Mouse (Mus musculus): ENCODE results near the gene Defb47. TPM values are rescaled to one million over a fixed set of nuclear protein-coding genes. Genes with fewer than 3 reads are reported as not detected.
A peak's percentile ranks its signal among the peaks of the same experiment; 100 is the strongest.

Defb47 gene
- total RNA-seq (2021), result not detected
- long read RNA-seq, experiment 1, result 0 reads
- long read RNA-seq, experiment 2, result 0 reads

DNA sequence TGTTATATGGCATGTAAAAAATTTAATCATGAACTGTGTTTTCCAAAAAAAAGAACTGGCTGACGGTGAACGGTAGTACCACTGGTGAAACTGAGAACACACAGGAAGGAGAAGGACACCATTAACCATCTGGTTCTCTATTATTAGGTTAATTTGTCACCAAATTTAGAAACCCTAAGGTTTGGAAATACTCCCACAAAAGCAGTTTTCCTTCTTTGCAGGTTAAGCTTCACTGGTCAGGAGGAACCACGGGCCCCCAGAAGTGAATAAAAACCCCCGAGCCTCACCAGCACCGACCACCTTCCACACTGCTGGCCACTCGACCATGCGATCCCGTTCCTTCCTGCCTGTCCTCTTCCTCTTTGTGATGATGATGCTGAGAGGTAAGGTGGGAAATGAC is at the start of gene Defb47:
Gene Defb47, plus strand, starts transcription at position 301 of the 400 bp plus-strand sequence.
- no peak for DNase-seq

DNA sequence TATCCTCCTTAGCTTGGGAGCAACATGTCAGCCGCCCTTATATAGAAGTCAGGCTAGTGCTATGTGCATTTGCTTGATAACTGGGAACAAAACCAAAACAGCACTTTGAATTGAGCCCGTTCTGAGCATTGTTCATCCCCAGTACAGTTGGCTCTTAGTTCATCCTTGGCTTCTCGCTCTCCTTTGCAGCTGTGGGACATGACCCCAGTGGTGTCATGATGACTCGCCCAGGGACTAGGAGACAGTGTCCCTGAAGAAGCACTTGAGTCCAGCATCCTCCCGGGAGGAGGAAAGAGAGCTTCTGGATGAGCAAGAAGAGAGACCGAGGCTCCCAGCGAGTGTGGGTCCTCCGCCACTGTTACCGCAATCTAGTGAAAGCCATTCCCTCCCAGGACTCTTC is 41.8 kb upstream of the Defb47 start:
- no peak for DNase-seq

DNA sequence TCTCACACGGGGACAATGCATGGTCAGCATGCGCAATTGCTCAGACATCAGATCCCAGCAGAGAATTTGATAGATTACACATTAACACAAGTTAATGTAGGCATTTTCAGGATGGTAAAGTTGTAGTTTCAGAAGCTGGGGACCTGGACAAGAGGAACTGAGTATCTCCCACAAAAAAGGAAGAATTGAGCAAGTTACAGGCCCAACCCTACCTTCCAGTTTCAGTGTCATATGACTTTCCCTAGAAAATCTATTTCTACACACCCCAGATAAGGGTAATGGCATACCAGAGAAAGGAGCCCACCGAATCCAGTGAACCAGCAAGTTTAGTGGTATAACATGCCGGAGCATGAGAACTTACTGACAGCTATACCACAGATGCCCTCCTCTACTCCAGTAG is 34.2 kb upstream of the Defb47 start:
- DNase-seq, result no peak

DNA sequence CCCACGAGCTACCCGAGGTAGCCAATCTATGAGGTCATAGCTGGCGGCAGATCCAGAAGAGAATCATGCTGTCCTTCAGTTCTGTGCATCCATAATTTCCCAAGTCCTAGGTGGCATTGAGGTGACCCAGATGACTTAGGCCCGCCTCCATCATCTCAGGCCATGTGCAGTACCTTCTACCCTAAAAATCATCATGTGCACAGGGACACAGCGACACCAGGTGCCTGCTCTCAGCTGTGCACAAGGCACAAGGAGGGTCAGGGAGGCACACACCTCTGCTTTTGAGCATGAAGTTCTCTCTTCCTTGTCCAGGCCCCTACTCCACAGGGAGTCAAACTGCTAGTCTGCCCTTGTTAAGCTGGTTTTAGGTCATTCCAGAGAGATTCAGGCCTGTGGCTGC is 32.5 kb upstream of the Defb47 start:
- no peak for DNase-seq

DNA sequence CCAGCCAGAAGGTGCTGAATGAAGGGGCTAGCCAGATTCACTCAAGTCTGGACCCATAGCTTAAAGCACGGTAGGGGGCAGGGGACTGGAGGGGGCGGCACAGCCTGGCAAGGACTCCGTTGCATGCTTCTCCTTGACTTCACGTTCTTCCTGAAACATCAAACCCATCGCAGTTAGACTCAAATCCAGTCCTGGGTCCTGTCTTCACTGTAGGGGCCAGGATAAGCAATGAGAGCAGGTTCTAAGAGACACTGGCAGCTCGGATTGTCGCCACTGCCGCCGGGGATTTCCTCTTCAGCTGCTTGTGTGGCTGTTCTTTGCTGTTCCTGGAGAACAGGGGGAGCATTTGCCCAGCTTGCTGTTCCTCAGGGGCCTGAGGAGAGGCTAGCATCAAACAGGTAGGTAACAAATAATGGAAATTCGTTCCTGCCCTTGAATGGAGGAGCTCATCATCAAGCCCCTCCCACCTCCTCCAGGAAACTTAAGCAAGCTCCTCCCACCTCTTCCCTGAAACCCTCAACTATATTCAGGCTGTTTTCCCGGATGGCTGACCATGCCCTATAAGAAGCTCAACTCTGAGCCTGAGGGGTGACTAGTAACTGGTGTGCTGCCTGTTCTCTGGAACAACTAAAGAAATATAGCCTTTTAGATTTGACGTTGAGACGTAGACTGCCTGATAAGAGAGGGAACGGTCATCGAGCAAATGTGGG is 31.9 kb upstream of the Defb47 start:
- no peak for DNase-seq

DNA sequence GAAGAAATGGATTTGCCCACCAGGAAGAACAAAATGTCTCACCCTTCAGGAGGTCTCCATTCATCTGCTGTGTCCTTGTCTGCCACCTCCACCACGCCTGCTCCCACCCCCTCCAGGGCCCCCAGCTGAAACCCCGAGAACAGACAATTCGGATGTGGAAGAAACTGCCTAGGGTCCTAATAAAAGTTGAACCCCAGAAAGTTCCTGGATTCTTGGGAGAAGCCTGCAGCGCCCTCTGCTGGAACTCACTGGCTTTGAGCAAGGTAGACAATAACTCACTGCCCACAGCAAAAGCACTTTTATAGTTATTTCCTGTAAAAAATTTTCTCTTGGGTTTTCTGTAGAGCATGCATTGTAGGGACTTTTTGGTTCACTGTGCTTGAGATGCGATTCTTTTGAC is 22.8 kb upstream of the Defb47 start:
- DNase-seq, result peak; percentile 82

DNA sequence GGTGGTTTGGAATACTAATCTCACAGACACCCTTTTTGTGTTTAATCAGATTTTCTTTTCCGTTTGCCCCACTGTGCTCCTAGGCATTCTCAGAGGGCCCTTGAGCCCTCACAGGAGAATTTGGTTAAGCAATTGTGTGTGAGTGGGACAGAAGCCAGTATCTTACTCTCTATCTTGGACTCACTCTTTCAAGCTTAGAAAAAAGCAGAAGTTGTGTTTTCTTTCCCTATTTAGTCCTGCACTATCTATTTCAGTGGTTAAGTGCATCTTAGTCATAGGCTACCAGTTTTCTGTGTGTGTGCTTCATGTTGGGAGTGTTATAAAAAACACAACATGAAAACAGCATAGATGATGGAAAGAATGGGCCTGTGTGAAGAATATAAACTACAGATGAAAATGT is 18.1 kb upstream of the Defb47 start:
- DNase-seq, result no peak

DNA sequence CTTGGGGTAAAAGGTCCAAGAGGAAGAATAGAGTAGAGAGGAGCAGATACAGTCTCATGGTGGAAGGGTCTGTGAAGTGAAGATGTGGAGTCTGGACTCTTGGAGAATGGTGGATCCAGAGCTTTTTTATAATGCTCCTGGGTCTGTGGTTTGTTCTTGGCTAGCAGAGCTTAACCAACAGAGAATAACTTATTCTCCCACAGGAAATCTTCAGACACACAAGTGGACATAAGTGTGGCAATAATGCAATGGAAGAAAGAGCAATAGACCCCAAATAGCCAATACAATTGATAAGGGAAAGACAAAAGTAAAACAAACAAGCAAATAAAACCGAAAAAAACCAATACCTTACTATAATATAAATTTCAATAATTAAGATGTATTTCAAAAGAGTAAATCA is 13.5 kb upstream of the Defb47 start, which contains the start of gene Defb48:
Gene Defb48, minus strand, starts transcription at position 101 of the 400 bp plus-strand sequence.
- no peak for DNase-seq

DNA sequence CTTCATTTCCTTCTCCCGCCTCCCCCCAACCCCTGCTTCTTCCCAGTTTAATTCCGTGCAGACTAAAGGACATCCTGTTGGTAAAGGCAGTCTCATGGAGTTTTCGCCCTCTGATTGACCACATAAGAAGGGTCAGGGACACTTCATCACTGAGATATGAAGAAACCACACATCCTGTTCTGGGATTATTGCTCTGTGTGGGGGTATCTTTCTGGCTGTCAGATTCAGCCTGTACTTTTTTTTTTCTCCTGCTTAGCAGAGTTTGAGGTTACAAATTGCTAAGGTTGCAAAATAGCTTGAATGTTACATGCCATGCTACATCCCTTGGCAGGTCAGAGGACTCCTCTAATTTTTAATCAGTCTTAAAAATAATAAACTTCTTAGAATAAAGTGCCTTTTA is 6.6 kb upstream of the Defb47 start:
- no peak for DNase-seq

DNA sequence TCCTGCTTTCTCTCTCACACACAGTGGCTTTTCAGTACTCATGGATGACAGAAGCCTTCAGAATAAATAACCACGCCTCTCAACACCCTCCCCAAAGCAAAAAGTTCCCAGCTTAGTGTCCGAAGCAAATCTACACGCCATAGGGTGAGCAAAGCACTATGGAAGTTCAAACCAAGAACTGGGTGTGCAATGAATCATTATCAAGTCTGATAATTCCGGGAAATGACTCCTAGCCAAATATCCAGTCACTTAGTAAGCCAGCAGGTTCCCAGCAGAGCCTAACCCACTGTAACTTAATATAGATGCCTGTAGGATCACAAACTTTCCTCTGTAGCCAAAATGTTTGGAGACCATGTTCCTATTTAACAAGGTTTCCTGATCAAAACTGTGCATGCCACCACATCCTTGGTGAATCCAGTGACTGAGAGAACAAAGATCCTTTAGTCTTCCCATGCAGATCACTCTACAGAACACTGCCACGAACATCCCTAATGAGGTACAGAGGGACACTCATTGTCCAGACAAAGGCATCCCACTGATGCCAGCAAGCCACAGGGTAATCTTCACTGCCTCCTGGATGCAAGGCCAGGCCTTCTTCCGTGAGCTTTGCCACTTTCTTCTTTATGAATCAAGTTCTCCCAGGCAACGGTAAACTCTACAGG is 5.9 kb upstream of the Defb47 start:
- DNase-seq, result no peak

DNA sequence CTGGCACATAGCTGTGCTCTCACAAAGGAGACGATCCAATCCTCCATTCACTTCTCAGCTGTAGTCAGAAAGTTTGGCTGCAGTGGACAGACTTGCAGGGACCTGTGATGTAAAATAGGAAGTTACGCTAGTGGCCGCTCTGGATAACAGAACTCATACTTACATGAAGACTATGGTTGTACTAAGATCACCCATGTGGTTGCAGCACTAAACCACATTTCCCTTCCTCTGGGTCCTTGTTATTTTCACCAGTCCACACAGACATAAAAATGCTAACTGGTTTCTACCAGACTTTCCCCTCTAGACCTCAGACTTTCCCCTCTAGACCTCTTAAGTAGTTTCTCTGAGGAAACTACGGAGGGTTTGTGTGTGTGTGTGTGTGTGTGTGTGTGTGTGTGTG is 1.1 kb downstream of the Defb47 start:
- no peak for DNase-seq

DNA sequence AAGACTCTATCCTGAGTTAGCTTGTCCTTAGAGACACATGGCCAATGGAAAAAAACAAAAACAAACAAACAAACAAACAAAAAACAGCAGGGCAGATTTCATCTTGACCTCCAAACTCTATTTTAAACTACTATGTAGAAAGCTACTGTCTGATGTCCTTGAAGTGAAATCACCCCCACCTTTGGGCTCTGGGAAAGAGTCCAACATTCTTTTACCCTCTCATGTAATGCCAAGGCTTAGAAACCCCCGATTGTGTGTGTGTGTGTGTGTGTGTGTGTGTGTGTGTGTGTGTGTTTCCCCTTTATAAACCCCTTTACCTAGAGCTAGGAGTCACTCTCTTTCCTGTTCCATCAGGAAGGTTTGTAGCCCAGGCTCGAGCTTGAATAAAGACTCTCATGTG is 4.7 kb downstream of the Defb47 start:
- DNase-seq, result no peak

DNA sequence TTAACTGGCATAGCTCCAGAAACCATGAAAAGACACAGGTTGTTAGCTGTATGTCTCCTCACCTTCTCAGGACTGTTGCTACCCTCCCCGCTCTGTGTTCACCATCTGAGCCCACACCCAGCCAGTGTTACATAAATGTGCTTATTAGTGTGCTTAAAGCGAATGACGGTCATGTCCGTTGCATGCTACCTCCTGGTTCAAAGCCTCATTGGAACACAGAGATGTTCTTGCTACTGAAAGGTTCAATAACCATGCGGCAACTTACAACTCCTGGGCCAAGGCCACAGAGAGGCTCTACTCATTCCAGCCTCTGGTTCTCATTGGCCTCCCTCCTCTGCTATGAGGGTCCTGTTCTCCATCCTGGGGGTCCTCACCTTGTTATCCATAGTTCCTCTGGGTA is 13.6 kb downstream of the Defb47 start, which contains the start of gene Defb43:
Gene Defb43, plus strand, starts transcription at position 301 of the 400 bp plus-strand sequence.
- no peak for DNase-seq

DNA sequence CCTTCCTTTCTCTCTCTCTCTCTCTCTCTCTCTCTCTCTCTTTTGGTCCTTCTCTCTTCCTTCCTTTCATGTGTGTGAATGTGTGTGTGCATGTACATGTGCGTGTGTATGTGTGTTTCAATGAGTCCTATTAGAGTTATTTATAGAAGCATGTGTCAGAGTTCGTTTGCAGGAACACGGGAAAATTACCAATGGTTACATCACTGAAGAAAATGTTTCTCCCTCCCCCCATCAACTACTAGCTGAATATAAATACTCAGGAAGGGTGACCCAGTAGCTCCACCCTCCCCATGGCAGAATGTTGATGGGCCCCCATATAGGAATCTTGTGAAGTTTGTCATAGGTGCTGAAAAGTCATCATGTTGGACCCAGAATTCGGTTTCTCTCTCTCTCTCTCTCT is 15.2 kb downstream of the Defb47 start:
- no peak for DNase-seq

DNA sequence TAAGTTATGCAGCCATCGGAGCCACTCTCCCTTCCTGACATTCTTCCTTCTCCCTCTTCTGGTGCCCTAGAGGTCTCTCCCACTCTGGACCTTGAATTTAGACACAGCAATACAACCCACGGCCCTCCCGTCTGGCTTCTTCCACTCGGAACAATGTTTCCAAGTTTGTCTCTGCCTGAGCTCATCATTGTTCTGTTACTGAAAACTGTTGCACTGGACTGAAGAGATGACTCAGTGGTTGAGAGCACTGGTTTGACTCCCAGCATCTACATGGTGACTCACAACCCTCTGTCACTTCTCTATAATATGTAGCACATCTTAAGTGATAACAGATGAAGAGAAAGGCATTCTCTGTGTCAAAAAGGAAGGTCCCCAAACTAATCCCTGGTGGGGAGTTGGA is 16.8 kb downstream of the Defb47 start:
- DNase-seq, result no peak

DNA sequence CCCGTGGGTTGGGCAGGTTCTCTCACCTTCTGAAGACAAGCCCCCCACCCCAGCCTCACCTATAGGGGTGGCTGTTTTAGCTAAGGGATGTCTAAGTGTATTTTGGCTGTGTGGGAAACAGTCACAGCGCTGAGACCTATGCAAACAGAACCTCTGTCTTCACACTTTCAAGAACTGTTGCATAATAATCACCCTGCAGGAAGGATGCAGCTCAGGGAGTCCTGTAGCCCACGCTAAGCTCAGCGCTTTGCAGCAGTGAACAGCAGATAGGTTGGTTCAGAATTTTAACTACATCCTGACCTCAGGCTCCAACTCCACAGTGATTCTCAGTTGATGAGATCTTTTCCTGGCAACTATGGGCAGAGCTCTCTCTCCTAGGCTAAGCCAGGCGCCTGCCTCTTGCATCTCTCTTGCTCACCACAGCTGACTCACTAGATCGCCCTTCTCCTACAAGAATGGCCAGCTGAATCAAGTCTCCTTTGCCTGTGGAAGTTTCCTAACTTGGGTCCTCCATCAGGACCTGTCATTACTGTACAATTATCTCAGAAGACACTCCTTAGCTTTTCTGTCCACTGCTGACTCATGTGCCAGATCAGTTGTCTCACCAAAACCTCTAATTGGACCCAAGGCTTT is 22.8 kb downstream of the Defb47 start:
- no peak for DNase-seq

DNA sequence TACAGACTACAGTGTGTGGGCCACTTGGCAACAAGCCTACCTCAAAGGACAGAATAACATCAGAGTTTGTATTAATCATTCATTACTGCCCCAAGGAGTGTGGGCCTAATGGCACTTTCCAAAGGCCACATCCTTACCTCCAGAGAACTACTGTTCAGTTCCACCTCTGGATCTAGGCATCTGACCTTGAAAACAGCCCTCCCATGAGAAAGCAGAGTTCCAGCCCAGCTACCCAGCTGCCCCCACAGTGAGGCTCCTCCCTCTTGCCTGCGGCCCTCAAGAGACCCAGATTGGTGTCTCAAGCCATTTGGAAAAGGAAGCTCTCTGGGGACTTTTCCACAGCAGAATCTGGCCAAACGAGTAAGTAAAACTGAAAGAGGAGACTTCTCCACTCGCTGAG is 48.8 kb downstream of the Defb47 start, which contains the start of gene Defb42:
Gene Defb42, plus strand, starts transcription at position 301 of the 400 bp plus-strand sequence.
- no peak for DNase-seq

DNA sequence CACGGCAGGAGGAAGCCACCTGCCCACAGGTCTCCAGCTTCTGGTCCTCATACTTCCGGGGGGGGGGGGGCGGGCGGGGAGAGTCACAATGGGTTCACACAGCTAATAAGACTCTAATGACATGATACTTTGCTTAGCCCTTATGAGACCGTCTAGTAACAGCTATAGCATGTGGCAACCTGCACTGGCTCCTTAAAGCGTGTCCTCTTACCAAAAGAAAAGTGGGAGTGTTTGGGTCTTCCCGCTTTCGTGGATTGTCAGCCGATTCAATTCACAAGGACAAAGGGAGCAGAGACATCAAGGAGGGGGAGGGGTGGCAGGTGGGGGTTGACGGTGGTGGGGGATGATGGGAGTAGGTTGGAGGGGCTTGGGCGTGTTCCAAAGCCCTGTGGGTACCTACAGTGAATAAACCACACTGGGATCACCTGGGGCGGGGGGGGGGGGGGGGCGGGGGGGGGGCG is 52.1 kb downstream of the Defb47 start, which contains the start of gene Defb30:
Gene Defb30, minus strand, starts transcription at position 51 of the 461 bp plus-strand sequence.
- no peak for DNase-seq

Other genes starting within 250 kb of the Defb47 start
- gene Ints6, start 236.9 kb upstream of the Defb47 start, total RNA-seq (2021), result 10 to 100 TPM; 15.7 to 17.8 TPM
- gene Wdfy2, start 160.4 kb upstream of the Defb47 start, total RNA-seq (2021), result 10 to 100 TPM in 1 of 2 experiments, 1 to 10 TPM in 1; 8.9 to 10.1 TPM
- gene Defb48, start 13.6 kb upstream of the Defb47 start, total RNA-seq (2021), result not detected
- not detected for gene Defb43, start 13.7 kb downstream of the Defb47 start, total RNA-seq (2021)
- not detected for gene Defb42, start 48.9 kb downstream of the Defb47 start, total RNA-seq (2021)
- gene Defb30, start 51.9 kb downstream of the Defb47 start, total RNA-seq (2021), result not detected

Data from gastrocnemius, postnatal 10 days (tissue).